Mouse (Mus musculus) MEL (cell line): ENCODE data around the gene Ubxn1. TPM values are rescaled to one million over a fixed set of nuclear protein-coding genes. Genes with fewer than 3 reads are reported as not detected.

Experiments used
- DNase-seq: peaks from one replicate; pipeline ENCODE4 v3.0.0; 2011; ENCODE audit warnings: low read depth, low spot score
- H3K27ac ChIP-seq: 2 replicates; pipeline ENCODE4 v1.5.1; 2012; ENCODE audit warnings: low read depth, mild to moderate bottlenecking, control low read depth, low read length, moderate library complexity; ENCODE audit not compliant: control insufficient read depth
- H3K27me3 ChIP-seq, 2 experiments: fragments of 150-350 bp in 1 of 2; sonication (generic) in 1 of 2; 2 replicates each; pipeline ENCODE4 v1.6.1; 2012; ENCODE audit warnings: low read length in 2 of 2, mild to moderate bottlenecking in 2 of 2, improper control_type of control experiment in 1 of 2, moderate library complexity in 1 of 2; ENCODE audit not compliant: insufficient read depth in 2 of 2, control insufficient read depth in 1 of 2
- H3K36me3 ChIP-seq, 2 experiments: 2 replicates each; pipeline ENCODE4 v1.6.1; 2012 to 2014; ENCODE audit warnings: low read length in 2 of 2, improper control_type of control experiment in 1 of 2, inconsistent platforms in 1 of 2, mild to moderate bottlenecking in 1 of 2; ENCODE audit not compliant: insufficient read depth in 2 of 2, control insufficient read depth in 1 of 2
- H3K4me1 ChIP-seq, 2 experiments: fragments of 150-350 bp in 1 of 2; sonication (generic) in 1 of 2; 2 replicates each; pipeline ENCODE4 v1.6.1; 2012; ENCODE audit warnings: low read length in 2 of 2, improper control_type of control experiment in 1 of 2, mild to moderate bottlenecking in 1 of 2; ENCODE audit not compliant: insufficient read depth in 2 of 2, control insufficient read depth in 1 of 2
- H3K4me3 ChIP-seq, 2 experiments: fragments of 150-350 bp in 1 of 2; sonication (generic) in 1 of 2; 2 replicates each; pipeline ENCODE4 v1.5.1; 2012; ENCODE audit warnings: low read depth in 2 of 2, low read length in 2 of 2, mild to moderate bottlenecking in 2 of 2, moderate library complexity in 2 of 2, control low read depth in 1 of 2, improper control_type of control experiment in 1 of 2; ENCODE audit not compliant: control insufficient read depth in 1 of 2, insufficient read depth in 1 of 2
- H3K79me2 ChIP-seq: 2 replicates; pipeline ENCODE4 v1.6.1; 2012; ENCODE audit warnings: mild to moderate bottlenecking, low read length, moderate library complexity; ENCODE audit not compliant: control insufficient read depth, poor library complexity, insufficient read depth
- H3K9ac ChIP-seq: 2 replicates; pipeline ENCODE4 v1.6.1; 2012; ENCODE audit warnings: low read depth, mild to moderate bottlenecking, control low read depth, low read length, moderate library complexity; ENCODE audit not compliant: control insufficient read depth, poor library complexity, severe bottlenecking
- H3K9me3 ChIP-seq: fragments of 150-350 bp; sonication (generic); replicated peaks from 2 replicates; pipeline ENCODE4 v1.6.1; 2012; ENCODE audit warnings: mild to moderate bottlenecking, low read length, improper control_type of control experiment, moderate library complexity; ENCODE audit not compliant: insufficient read depth
- CTCF ChIP-seq, 3 experiments: IDR thresholded peaks in 2 of 3; conservative IDR thresholded peaks in 1 of 3; 2 replicates each; pipeline ENCODE4 v1.5.1; 2011 to 2012; ENCODE audit warnings: low read length in 3 of 3, low read depth in 2 of 3, mild to moderate bottlenecking in 2 of 3, improper control_type of control experiment in 1 of 3, inconsistent platforms in 1 of 3, mixed read lengths in 1 of 3, moderate library complexity in 1 of 3; ENCODE audit not compliant: control insufficient read depth in 1 of 3, insufficient read depth in 1 of 3, poor library complexity in 1 of 3, severe bottlenecking in 1 of 3
- E2F4 ChIP-seq: IDR thresholded peaks from 2 replicates; pipeline ENCODE4 v1.6.1; 2011; ENCODE audit warnings: low read depth, low read length, improper control_type of control experiment, borderline replicate concordance
- ETS1 ChIP-seq: IDR thresholded peaks from 2 replicates; pipeline ENCODE4 v1.6.1; 2012; ENCODE audit warnings: low read depth, mild to moderate bottlenecking, inconsistent platforms, low read length, improper control_type of control experiment, moderate library complexity
- GABPA ChIP-seq: IDR thresholded peaks from 2 replicates; pipeline ENCODE4 v1.6.1; 2012; ENCODE audit warnings: low read depth, mild to moderate bottlenecking, inconsistent platforms, low read length, improper control_type of control experiment, moderate library complexity
- GATA1 ChIP-seq: IDR thresholded peaks from 2 replicates; pipeline ENCODE4 v1.6.1; 2011; ENCODE audit warnings: low read depth, low read length, improper control_type of control experiment
- HCFC1 ChIP-seq: IDR thresholded peaks from 2 replicates; pipeline ENCODE4 v1.6.1; 2012; ENCODE audit warnings: low read depth, mild to moderate bottlenecking, inconsistent platforms, low read length, improper control_type of control experiment, moderate library complexity
- JUND ChIP-seq: IDR thresholded peaks from 2 replicates; pipeline ENCODE4 v1.6.1; 2011; ENCODE audit warnings: low read depth, mild to moderate bottlenecking, improper control_type of control experiment, low read length
- KAT2A ChIP-seq: conservative IDR thresholded peaks from 2 replicates; pipeline ENCODE4 v1.6.1; 2012; ENCODE audit warnings: low read depth, low read length, improper control_type of control experiment, inconsistent platforms
- MAFK ChIP-seq: IDR thresholded peaks from 2 replicates; pipeline ENCODE4 v1.6.1; 2011; ENCODE audit warnings: low read depth, mild to moderate bottlenecking, low read length, improper control_type of control experiment, borderline replicate concordance
- MAX ChIP-seq: IDR thresholded peaks from 2 replicates; pipeline ENCODE4 v1.6.1; 2011; ENCODE audit warnings: low read length, improper control_type of control experiment
- MXI1 ChIP-seq: IDR thresholded peaks from 2 replicates; pipeline ENCODE4 v1.6.1; 2011; ENCODE audit warnings: mild to moderate bottlenecking, low read depth, low read length, improper control_type of control experiment
- MYB ChIP-seq: IDR thresholded peaks from 2 replicates; pipeline ENCODE4 v1.6.1; 2011; ENCODE audit warnings: mild to moderate bottlenecking, low read depth, low read length, improper control_type of control experiment
- MYC ChIP-seq: IDR thresholded peaks from 2 replicates; pipeline ENCODE4 v1.6.1; 2011; ENCODE audit warnings: low read depth, mild to moderate bottlenecking, low read length, improper control_type of control experiment, moderate library complexity
- NELFE ChIP-seq: IDR thresholded peaks from 2 replicates; pipeline ENCODE4 v1.6.1; 2011; ENCODE audit warnings: low read depth, low read length, improper control_type of control experiment
- NRF1 ChIP-seq: IDR thresholded peaks from 2 replicates; pipeline ENCODE4 v1.6.1; 2014; ENCODE audit warnings: low read depth, mild to moderate bottlenecking, inconsistent platforms, low read length, improper control_type of control experiment, moderate library complexity; ENCODE audit not compliant: poor library complexity, insufficient read depth, severe bottlenecking
- POLR2A ChIP-seq, 2 experiments: IDR thresholded peaks; 2 replicates each; pipeline ENCODE4 v1.6.1; 2011 to 2012; ENCODE audit warnings: low read length in 2 of 2, mild to moderate bottlenecking in 2 of 2, control low read depth in 1 of 2, improper control_type of control experiment in 1 of 2, low read depth in 1 of 2, moderate library complexity in 1 of 2; ENCODE audit not compliant: control insufficient read depth in 1 of 2, insufficient read depth in 1 of 2, poor library complexity in 1 of 2
- POLR2AphosphoS2 ChIP-seq: IDR thresholded peaks from 2 replicates; pipeline ENCODE4 v1.6.1; 2011; ENCODE audit warnings: low read length, improper control_type of control experiment
- POLR2AphosphoS5 ChIP-seq: IDR thresholded peaks from 2 replicates; pipeline ENCODE4 v1.6.1; 2012; ENCODE audit warnings: low read depth, borderline replicate concordance, mild to moderate bottlenecking, inconsistent platforms, low read length, moderate library complexity, mixed read lengths
- RAD21 ChIP-seq: IDR thresholded peaks from 2 replicates; pipeline ENCODE4 v1.6.1; 2011; ENCODE audit warnings: mild to moderate bottlenecking, low read depth, low read length, improper control_type of control experiment
- RCOR1 ChIP-seq: IDR thresholded peaks from 2 replicates; pipeline ENCODE4 v1.6.1; 2012; ENCODE audit warnings: low read depth, mild to moderate bottlenecking, inconsistent platforms, low read length, improper control_type of control experiment
- SIN3A ChIP-seq: IDR thresholded peaks from 2 replicates; pipeline ENCODE4 v1.6.1; 2012; ENCODE audit warnings: low read length, improper control_type of control experiment, inconsistent platforms
- TAL1 ChIP-seq: IDR thresholded peaks from 2 replicates; pipeline ENCODE4 v1.6.1; 2012; ENCODE audit warnings: mild to moderate bottlenecking, inconsistent platforms, low read length, moderate library complexity, mixed read lengths
- TBP ChIP-seq: IDR thresholded peaks from 2 replicates; pipeline ENCODE4 v1.8.0; 2011; ENCODE audit warnings: low read depth, low read length, improper control_type of control experiment
- UBTF ChIP-seq: IDR thresholded peaks from 2 replicates; pipeline ENCODE4 v1.6.1; 2012; ENCODE audit warnings: low read depth, mild to moderate bottlenecking, inconsistent platforms, low read length, improper control_type of control experiment, moderate library complexity, borderline replicate concordance; ENCODE audit not compliant: insufficient read depth
- USF1 ChIP-seq: IDR thresholded peaks from 2 replicates; pipeline ENCODE4 v1.6.1; 2014; ENCODE audit warnings: low read depth, mild to moderate bottlenecking, inconsistent platforms, low read length, improper control_type of control experiment, moderate library complexity
- ZKSCAN1 ChIP-seq: IDR thresholded peaks from 2 replicates; pipeline ENCODE4 v1.6.1; 2012; ENCODE audit warnings: low read depth, mild to moderate bottlenecking, inconsistent platforms, low read length, improper control_type of control experiment, moderate library complexity
- ZMIZ1 ChIP-seq: IDR thresholded peaks from 2 replicates; pipeline ENCODE4 v1.6.1; 2012; ENCODE audit warnings: low read depth, mild to moderate bottlenecking, inconsistent platforms, low read length, improper control_type of control experiment, moderate library complexity
- polyA plus RNA-seq, 2 experiments: library from polyadenylated mRNA; stranded (reverse) in 1 of 2; unstranded in 1 of 2; fragments of >175 nt in 1 of 2; fragments of >200 nt in 1 of 2; gene quantifications; 2 replicates each; pipeline versions ENCODE4 v1.2.1 to v1.2.4; 2012; ENCODE audit warnings: low replicate concordance in 2 of 2, low read depth in 1 of 2; ENCODE audit not compliant: insufficient read length in 2 of 2, insufficient read depth in 1 of 2, missing spikeins in 1 of 2
- total RNA-seq: library from RNA; depleted of rRNA; stranded (reverse); fragments of 300-350 nt; gene quantifications from 2 replicates; pipeline ENCODE4 v1.2.3, GENCODE M21; 2012

The Ubxn1 gene
- total and polyA plus RNA-seq, 3 experiments: 187 to 366 TPM; not detected in 1

GRCm38 (mm10) chr19:8848356-8848755 lies 22.9 kb upstream of the Ubxn1 start:
- H3K9ac ChIP-seq: no peak overlapping the region
- no peak overlapping the region for H3K4me3 ChIP-seq
- DNase-seq: no peak
- no peaks in the 10 kb centered on the region for H3K27me3 ChIP-seq
- H3K4me1 ChIP-seq: no peaks in the 10 kb centered on the region
- H3K36me3 ChIP-seq: peaks cover 0 to 2% of the 10 kb centered on the region in 2 experiments; a peak in 2 of 4 replicates
- no peaks in the 10 kb centered on the region for H3K79me2 ChIP-seq
- H3K9me3 ChIP-seq: no peaks in the 10 kb centered on the region
- no peak for TF ChIP-seq HCFC1
- no peak for TF ChIP-seq POLR2A (IDR thresholded peaks at IDR 0.05; ENCODE audit: control insufficient read depth in 1 of 2, insufficient read depth in 1 of 2, low read depth in 1 of 2, low read length in 2 of 2, poor library complexity in 1 of 2)
- TF ChIP-seq ETS1: no peak
- no peak for TF ChIP-seq POLR2AphosphoS5
- no peak for TF ChIP-seq MAFK
- TF ChIP-seq JUND: no peak
- TF ChIP-seq NRF1: no peak
- no peak for TF ChIP-seq POLR2AphosphoS2
- no peak for TF ChIP-seq E2F4
- TF ChIP-seq SIN3A: no peak
- TF ChIP-seq UBTF: no peak
- TF ChIP-seq KAT2A: no peak
- TF ChIP-seq USF1: no peak
- no peak for TF ChIP-seq RAD21
- no peak for TF ChIP-seq NELFE
- TF ChIP-seq MAX: no peak
- no peak for TF ChIP-seq ZMIZ1
- no peak for TF ChIP-seq TBP
- no peak for TF ChIP-seq MXI1
- no peak overlapping the region for H3K27ac ChIP-seq

DNA sequence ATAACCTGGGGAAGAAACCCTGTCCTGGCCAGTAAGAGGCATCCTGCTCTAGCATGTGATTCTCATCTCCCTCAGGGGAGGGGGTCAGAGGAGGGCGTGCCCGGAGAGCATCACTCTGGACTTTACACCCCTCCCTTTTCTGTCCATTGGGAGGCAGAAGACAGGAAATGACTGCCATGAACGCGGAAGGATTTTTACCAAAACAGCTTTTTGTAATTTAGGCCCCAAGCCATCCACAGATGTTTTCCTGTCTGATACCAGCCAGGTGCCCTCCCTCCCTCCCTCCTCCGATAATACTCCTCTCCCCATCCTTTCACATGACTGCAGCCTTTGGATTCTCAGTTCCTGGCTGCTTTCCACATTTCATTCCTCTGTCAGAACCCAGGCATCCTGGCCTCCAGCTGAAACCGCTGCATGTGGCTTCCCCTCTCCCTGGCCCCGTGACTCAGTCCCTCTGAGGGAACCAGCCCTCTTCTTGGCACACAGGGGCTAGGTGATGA lies 20.8 kb upstream of the Ubxn1 start, which contains the start of gene Lrrn4cl:
TSS of gene Lrrn4cl (plus strand) at position 367 of the 500 bp plus-strand sequence.
- Histone ChIP-seq H3K36me3 (no peaks in the 10 kb centered on the region; a peak in 2 of 4 replicates), H3K9me3 (no peaks in the 10 kb centered on the region), H3K27ac (no peak within 1 kb of the TSS), H3K4me1 (no peaks in the 10 kb centered on the region), H3K4me3 (no peak within 1 kb of the TSS), H3K27me3 (no peaks in the 10 kb centered on the region), H3K79me2 (no peaks in the 10 kb centered on the region), H3K9ac (no peak within 1 kb of the TSS)
- DNase-seq: no peak
- no peak for TF ChIP-seq RCOR1
- TF ChIP-seq MYC: no peak
- no peak for TF ChIP-seq GATA1
- TF ChIP-seq UBTF: no peak
- no peak for TF ChIP-seq POLR2A (IDR thresholded peaks at IDR 0.05; ENCODE audit: control insufficient read depth in 1 of 2, insufficient read depth in 1 of 2, low read depth in 1 of 2, low read length in 2 of 2, poor library complexity in 1 of 2)
- no peak for TF ChIP-seq ZKSCAN1
- no peak for TF ChIP-seq MYB
- TF ChIP-seq MAX: no peak
- TF ChIP-seq CTCF (IDR thresholded peaks at IDR 0.05 in 2 of 3, conservative IDR thresholded peaks at IDR 0.05 in 1 of 3; ENCODE audit: control insufficient read depth in 1 of 3, insufficient read depth in 1 of 3, low read depth in 2 of 3, low read length in 3 of 3, poor library complexity in 1 of 3, severe bottlenecking in 1 of 3): no peak
- no peak for TF ChIP-seq ZMIZ1
- no peak for TF ChIP-seq TAL1
- TF ChIP-seq POLR2AphosphoS2: no peak
- no peak for TF ChIP-seq HCFC1
- TF ChIP-seq POLR2AphosphoS5: no peak
- no peak for TF ChIP-seq RAD21
- no peak for TF ChIP-seq GABPA
- no peak for TF ChIP-seq E2F4
